Mouse (Mus musculus) liver, embryonic 14.5 days (tissue): Measurements from ENCODE around the gene Ttll13. TPM values are rescaled to one million over a fixed set of nuclear protein-coding genes. Genes with fewer than 3 reads are reported as not detected.

ENCODE experiments used
- ATAC-seq: fragments of 200-750 bp; cut with Nextera tagmentation; 2 replicates; pipeline ENCODE4 v1.8.0; 2017; ENCODE audit warnings: moderate number of reproducible peaks, mild to moderate bottlenecking, moderate library complexity; ENCODE audit not compliant: insufficient read depth
- DNase-seq, 3 experiments: peaks; one replicate each; pipeline ENCODE4 v3.0.0-alpha.2; 2012 to 2013; ENCODE audit warnings: low read depth in 3 of 3, low spot score in 3 of 3
- H3K27ac ChIP-seq: fragments of 300-500 bp; sonication (generic); 2 replicates; pipeline ENCODE4 v1.5.1; 2014; ENCODE audit warnings: moderate library complexity, mild to moderate bottlenecking, control low read depth, inconsistent platforms
- H3K27me3 ChIP-seq: fragments of 300-500 bp; sonication (generic); 2 replicates; pipeline ENCODE4 v1.6.1; 2014; ENCODE audit warnings: mild to moderate bottlenecking, low read length, moderate library complexity; ENCODE audit not compliant: control insufficient read depth, insufficient read depth
- H3K36me3 ChIP-seq: fragments of 300-500 bp; sonication (generic); replicated peaks from 2 replicates; pipeline ENCODE4 v1.6.1; 2014; ENCODE audit warnings: low read depth; ENCODE audit not compliant: control insufficient read depth, insufficient read depth
- H3K4me1 ChIP-seq, 2 experiments: fragments of 200-500 bp in 1 of 2; fragments of 300-500 bp in 1 of 2; sonication (generic) in 1 of 2; replicated peaks; 2 replicates each; pipeline ENCODE4 v1.6.1; 2012 to 2014; ENCODE audit warnings: antibody characterized with exemption in 1 of 2, inconsistent platforms in 1 of 2, low read length in 1 of 2; ENCODE audit not compliant: control insufficient read depth in 2 of 2, insufficient read depth in 2 of 2
- H3K4me2 ChIP-seq: fragments of 300-500 bp; sonication (generic); 2 replicates; pipeline ENCODE4 v1.6.1; 2014; ENCODE audit warnings: low read depth, mild to moderate bottlenecking, control low read depth, moderate library complexity
- H3K4me3 ChIP-seq, 2 experiments: fragments of 200-500 bp in 1 of 2; fragments of 300-500 bp in 1 of 2; sonication (generic) in 1 of 2; 2 replicates each; pipeline ENCODE4 v1.5.1; 2012 to 2014; ENCODE audit warnings: low read depth in 2 of 2, low read length in 2 of 2, mild to moderate bottlenecking in 2 of 2, control low read depth in 1 of 2, inconsistent platforms in 1 of 2, moderate library complexity in 1 of 2; ENCODE audit not compliant: insufficient read depth in 1 of 2
- H3K9ac ChIP-seq: fragments of 300-500 bp; sonication (generic); replicated peaks from 2 replicates; pipeline ENCODE4 v1.6.1; 2014; ENCODE audit warnings: mild to moderate bottlenecking, control low read depth, moderate library complexity
- H3K9me3 ChIP-seq: fragments of 300-500 bp; sonication (generic); 2 replicates; pipeline ENCODE4 v1.6.1; 2016; ENCODE audit warnings: low read length, mixed read lengths; ENCODE audit not compliant: control insufficient read depth
- CTCF ChIP-seq: IDR thresholded peaks from 2 replicates; pipeline ENCODE4 v1.5.1; 2016; ENCODE audit warnings: antibody characterized with exemption, low read depth, control low read depth
- EP300 ChIP-seq: IDR thresholded peaks from 2 replicates; pipeline ENCODE4 v1.6.1; 2016; ENCODE audit warnings: antibody characterized with exemption, low read depth
- WGBS: fragments of 180-500 bp; shearing (Covaris S2); extraction: QIAGEN DNeasy Blood & Tissue Kit; methylation state at CpG from one replicate; pipeline ENCODE4 v1.1.7; 2014; ENCODE audit not compliant: insufficient replicate concordance; 5-methylcytosine and 5-hydroxymethylcytosine counted together
- polyA plus RNA-seq, 2 experiments: library from polyadenylated mRNA; depleted of rRNA in 1 of 2; stranded (reverse) in 1 of 2; unstranded in 1 of 2; fragments of >200 nt; fragmentation: Nextera tagmentation in 1 of 2; extraction: Ambion mirVana in 1 of 2; gene quantifications; 2 replicates each; pipeline versions ENCODE4 v1.2.1 to v1.2.3; 2012 to 2014

Gene Ttll13
- polyA plus RNA-seq, 2 experiments, result 0.20 to 0.23 TPM

GRCm38 (mm10) chr7:80283226-80283918, 37.2 kb downstream of the Ttll13 start:
- 60% methylated on average over 3 of the region's 3 CpGs for WGBS
- H3K27me3 ChIP-seq, result no peaks in the 10 kb centered on the region
- peaks cover 4 to 8% of the 10 kb centered on the region in 2 experiments for H3K4me1 ChIP-seq
- H3K9me3 ChIP-seq, result no peaks in the 10 kb centered on the region
- TF ChIP-seq CTCF (no peak), EP300 (peak; percentile 51; the same call in 1 of the 2 replicates)
- H3K36me3 ChIP-seq, result peaks cover 9% of the 10 kb centered on the region
- ATAC-seq, result 0 out of 2 replicates have a peak, but pooled peaks have one; percentile 47
- peak overlapping the region; percentile 8 for H3K4me2 ChIP-seq
- DNase-seq, result peak in 1 of 3 experiments; percentile 49
- H3K9ac ChIP-seq, result peak overlapping the region; percentile 3; the same call in 1 of the 2 replicates
- H3K4me3 ChIP-seq, result no peak overlapping the region
- H3K27ac ChIP-seq, result no peak overlapping the region

- WGBS, result 83% methylated on average over 5 of the region's 5 CpGs
- DNase-seq (no peak), ATAC-seq (no peak)
- Histone ChIP-seq H3K9me3 (no peaks in the 10 kb centered on the region), H3K4me3 (no peak overlapping the region), H3K27me3 (no peaks in the 10 kb centered on the region), H3K9ac (no peak overlapping the region), H3K36me3 (peaks cover 9% of the 10 kb centered on the region; the same call in 1 of the 2 replicates), H3K27ac (no peak overlapping the region), H3K4me1 (peaks cover 4 to 8% of the 10 kb centered on the region in 2 experiments), H3K4me2 (no peak overlapping the region)
- TF ChIP-seq EP300 (no peak), CTCF (no peak)
These were observed 38.2 kb downstream of the Ttll13 start for GRCm38 (mm10) chr7:80284391-80284790.

- Histone ChIP-seq H3K9ac (no peak overlapping the region), H3K9me3 (no peaks in the 10 kb centered on the region), H3K36me3 (peaks cover 9% of the 10 kb centered on the region; the same call in 1 of the 2 replicates), H3K4me1 (peaks cover 4 to 8% of the 10 kb centered on the region in 2 experiments), H3K4me3 (no peak overlapping the region), H3K4me2 (no peak overlapping the region), H3K27me3 (no peaks in the 10 kb centered on the region), H3K27ac (no peak overlapping the region)
- ATAC-seq, result no peak
- DNase-seq, result no peak
- TF ChIP-seq EP300, result no peak
- TF ChIP-seq CTCF, result no peak
- WGBS, result 90% methylated on average over 6 of the region's 6 CpGs
These were observed 39.5 kb downstream of the Ttll13 start for GRCm38 (mm10) chr7:80285725-80286124.

DNA sequence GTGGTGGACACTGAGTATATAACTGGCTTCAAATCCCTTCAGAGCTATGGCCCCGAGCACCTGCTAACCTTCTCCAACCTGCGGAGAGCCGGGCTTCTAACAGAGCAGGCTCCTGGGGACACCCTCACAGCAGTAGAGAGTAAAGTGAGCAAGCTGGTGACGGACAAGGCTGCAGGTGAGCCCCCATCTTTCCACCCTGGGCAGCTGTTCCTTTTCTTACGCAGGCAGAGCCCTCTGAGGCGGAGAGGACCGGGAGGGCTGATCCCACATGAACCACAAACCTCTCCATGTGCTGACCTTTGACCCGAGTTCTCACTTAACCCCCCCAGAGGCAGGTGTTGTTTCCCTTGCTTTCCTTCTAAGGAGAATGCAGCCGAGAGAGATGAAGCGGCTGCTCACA, 41.6 kb downstream of the Ttll13 start:
- WGBS, result 83% methylated on average over 10 of the region's 10 CpGs

GRCm38 (mm10) chr7:80294062-80294763, 48.0 kb downstream of the Ttll13 start, which contains the start of gene Prc1:
TSS of gene Prc1 (plus strand) at chr7:80294450.
- Histone ChIP-seq H3K4me2 (peak within 1 kb of the TSS; percentile 90), H3K36me3 (peaks cover 29% of the 10 kb centered on the region), H3K27ac (peak within 1 kb of the TSS; percentile 92), H3K4me3 (peak within 1 kb of the TSS; percentile 86 to 98), H3K4me1 (peaks cover 20 to 25% of the 10 kb centered on the region in 2 experiments), H3K27me3 (no peaks in the 10 kb centered on the region), H3K9ac (peak within 1 kb of the TSS; percentile 100), H3K9me3 (no peaks in the 10 kb centered on the region)
- WGBS, result 0% methylated on average over 52 of the region's 52 CpGs
- TF ChIP-seq EP300 (0 out of 2 replicates have a peak, but pooled peaks have one; percentile 14), CTCF (no peak)
- ATAC-seq, result peak; percentile 98
- DNase-seq, result peak; percentile 97 to 98 (median 98)

More for the DNA sequence above, 41.6 kb downstream of the Ttll13 start:
- no peaks in the 10 kb centered on the region for H3K9me3 ChIP-seq
- H3K4me3 ChIP-seq, result no peak overlapping the region
- H3K27me3 ChIP-seq, result no peaks in the 10 kb centered on the region
- TF ChIP-seq CTCF, result no peak
- no peak for TF ChIP-seq EP300
- ATAC-seq, result no peak
- DNase-seq, result no peak
- H3K9ac ChIP-seq, result no peak overlapping the region
- H3K36me3 ChIP-seq, result peaks cover 9% of the 10 kb centered on the region; the same call in 1 of the 2 replicates
- no peak overlapping the region for H3K4me2 ChIP-seq
- no peak overlapping the region for H3K27ac ChIP-seq
- H3K4me1 ChIP-seq, result peaks cover 11 to 13% of the 10 kb centered on the region in 2 experiments
